Mouse (Mus musculus): ENCODE results near the gene Glra3.

DNA sequence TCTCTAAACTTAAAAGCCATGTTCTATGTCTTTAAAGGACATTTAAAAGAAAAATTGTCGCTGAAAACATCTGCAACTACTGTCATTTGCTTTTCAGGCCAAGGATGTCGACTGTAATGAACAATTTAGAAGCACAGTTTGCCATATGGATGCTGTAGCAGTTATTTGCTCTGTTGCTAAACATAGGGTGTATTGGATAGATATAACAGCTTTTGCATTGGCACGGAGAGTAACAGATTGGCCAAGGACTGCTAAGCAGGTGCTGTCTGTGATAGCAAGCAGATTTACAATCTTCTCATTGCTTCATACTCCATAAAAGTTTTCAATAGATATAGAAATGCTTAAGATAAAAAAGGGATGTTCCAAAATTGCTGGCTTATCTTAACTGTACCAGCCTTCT, 57.6 kb downstream of the Glra3 start:
- TF ChIP-seq TCF12 (IDR thresholded peaks at IDR 0.05; ENCODE audit: insufficient read depth, poor library complexity, severe bottlenecking) (no peak), POLR2A (IDR thresholded peaks at IDR 0.05; ENCODE audit: insufficient read length, low read depth) (no peak), POLR2AphosphoS2 (IDR thresholded peaks at IDR 0.05; ENCODE audit: insufficient read length, low read depth) (no peak), E2F4 (IDR thresholded peaks at IDR 0.05; ENCODE audit: insufficient read depth) (no peak), MYOD1 (IDR thresholded peaks at IDR 0.05; ENCODE audit: control insufficient read depth in 1 of 3, insufficient read length in 2 of 3, low read depth in 2 of 3) (no peak), TCF3 (IDR thresholded peaks at IDR 0.05; ENCODE audit: insufficient read length, low read depth) (no peak), USF1 (IDR thresholded peaks at IDR 0.05; ENCODE audit: low read depth) (no peak), REST (IDR thresholded peaks at IDR 0.05; ENCODE audit: insufficient read depth, insufficient read length) (no peak), MAX (IDR thresholded peaks at IDR 0.05; ENCODE audit: low read depth) (no peak)
